Mouse (Mus musculus) heart, embryonic 10.5 days (tissue): ENCODE measurements around the gene Thegl. TPM values are rescaled to one million over a fixed set of nuclear protein-coding genes. Genes with fewer than 3 reads are reported as not detected.

Experiments used
- DNase-seq: peaks from one replicate; pipeline ENCODE4 v3.0.0-alpha.2; 2017; ENCODE audit warnings: low spot score
- H3K27ac ChIP-seq: fragments of 300-500 bp; sonication (generic); 2 replicates; pipeline ENCODE4 v1.5.1; 2016; ENCODE audit warnings: mild to moderate bottlenecking
- H3K27me3 ChIP-seq: fragments of 300-500 bp; sonication (generic); 2 replicates; pipeline ENCODE4 v1.6.1; 2016; ENCODE audit warnings: mild to moderate bottlenecking; ENCODE audit not compliant: poor library complexity, insufficient read depth, severe bottlenecking
- H3K36me3 ChIP-seq: fragments of 300-500 bp; sonication (generic); 2 replicates; pipeline ENCODE4 v1.6.1; 2016; ENCODE audit warnings: mild to moderate bottlenecking, moderate library complexity
- H3K4me1 ChIP-seq: fragments of 300-500 bp; sonication (generic); 2 replicates; pipeline ENCODE4 v1.6.1; 2016; ENCODE audit warnings: mild to moderate bottlenecking
- H3K4me3 ChIP-seq: fragments of 300-500 bp; sonication (generic); 2 replicates; pipeline ENCODE4 v1.5.1; 2016; ENCODE audit warnings: mild to moderate bottlenecking, moderate library complexity
- H3K9me3 ChIP-seq: fragments of 300-500 bp; sonication (generic); 2 replicates; pipeline ENCODE4 v1.6.1; 2016; ENCODE audit warnings: mild to moderate bottlenecking, moderate library complexity
- WGBS: fragments of 180-500 bp; shearing (Covaris S2); methylation state at CpG from one replicate; pipeline ENCODE4 v1.1.7; 2016; 5-methylcytosine and 5-hydroxymethylcytosine counted together
- polyA plus RNA-seq: library from polyadenylated mRNA; unstranded; fragments of >200 nt; fragmentation: Nextera tagmentation; extraction: Ambion mirVana; gene quantifications from 2 replicates; pipeline ENCODE4 v1.2.1, GENCODE M21; 2016

Thegl gene
- polyA plus RNA-seq, 1 experiment from 2014 or later: 0.18 TPM

GRCm38 (mm10) chr5:77061372-77062038, 45.7 kb downstream of the Thegl start:
- Histone ChIP-seq H3K4me1 (peaks cover 8% of the 10 kb centered on the region), H3K36me3 (no peaks in the 10 kb centered on the region), H3K9me3 (no peaks in the 10 kb centered on the region), H3K27ac (no peak overlapping the region), H3K27me3 (peaks cover 6% of the 10 kb centered on the region; the same call in 1 of the 2 replicates), H3K4me3 (peak overlapping the region; percentile 25; the same call in 1 of the 2 replicates)
- DNase-seq: peak; percentile 81
- 27% methylated on average over 17 of the region's 17 CpGs for WGBS

GRCm38 (mm10) chr5:77067321-77067720, 51.5 kb downstream of the Thegl start:
- H3K9me3 ChIP-seq: no peaks in the 10 kb centered on the region
- no peak for DNase-seq
- H3K27me3 ChIP-seq: no peaks in the 10 kb centered on the region
- H3K27ac ChIP-seq: no peak overlapping the region
- WGBS: 73% methylated on average over 8 of the region's 8 CpGs
- H3K36me3 ChIP-seq: no peaks in the 10 kb centered on the region
- no peak overlapping the region for H3K4me3 ChIP-seq
- H3K4me1 ChIP-seq: no peaks in the 10 kb centered on the region

GRCm38 (mm10) chr5:77070987-77071386, 55.2 kb downstream of the Thegl start:
- Histone ChIP-seq H3K27ac (no peak overlapping the region), H3K4me3 (no peak overlapping the region), H3K4me1 (no peaks in the 10 kb centered on the region), H3K9me3 (no peaks in the 10 kb centered on the region), H3K27me3 (no peaks in the 10 kb centered on the region), H3K36me3 (no peaks in the 10 kb centered on the region)
- 84% methylated on average over 2 of the region's 2 CpGs for WGBS
- no peak for DNase-seq

DNA sequence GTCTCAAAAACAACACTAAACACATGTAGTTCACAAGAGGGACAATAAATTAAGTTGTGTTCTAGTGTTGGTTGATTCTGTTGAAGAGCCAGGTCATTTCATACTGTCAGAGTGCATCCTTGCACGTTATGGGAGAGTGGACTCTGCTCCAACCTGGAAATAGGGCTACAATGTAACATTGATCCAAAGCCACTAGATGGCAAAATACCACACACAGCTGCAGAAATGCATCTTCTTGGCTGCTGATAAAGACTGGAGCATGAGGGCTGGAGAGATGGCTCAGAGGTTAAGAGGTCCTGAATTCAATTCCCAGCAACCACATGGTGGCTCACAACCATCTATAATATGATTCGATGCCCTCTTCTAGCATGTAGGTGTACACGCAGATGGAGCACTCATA, 55.8 kb downstream of the Thegl start:
- no peak for DNase-seq
- Histone ChIP-seq H3K27me3 (no peaks in the 10 kb centered on the region), H3K4me3 (no peak overlapping the region), H3K36me3 (no peaks in the 10 kb centered on the region), H3K4me1 (no peaks in the 10 kb centered on the region), H3K27ac (no peak overlapping the region), H3K9me3 (no peaks in the 10 kb centered on the region)
- WGBS: 75% methylated on average over 3 of the region's 3 CpGs

DNA sequence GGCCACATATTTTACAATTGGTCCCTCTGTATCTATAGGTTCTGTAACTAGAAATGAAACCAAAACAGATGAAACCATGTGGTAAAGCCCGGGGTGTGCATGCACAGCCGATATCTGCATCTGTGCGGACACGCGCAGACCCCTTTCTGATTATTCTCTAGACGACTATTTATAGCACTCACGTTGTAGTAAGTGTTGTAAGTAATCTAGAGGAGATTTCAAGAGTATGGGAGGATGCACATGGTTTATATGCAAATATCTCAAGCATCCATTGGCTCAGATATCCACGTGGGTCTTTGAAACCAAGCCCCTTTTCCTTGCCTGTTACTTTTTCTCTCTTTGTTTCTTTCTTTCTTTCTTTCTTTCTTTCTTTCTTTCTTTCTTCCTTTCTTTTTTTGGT, 58.0 kb downstream of the Thegl start:
- Histone ChIP-seq H3K4me1 (no peaks in the 10 kb centered on the region), H3K36me3 (no peaks in the 10 kb centered on the region), H3K4me3 (no peak overlapping the region), H3K9me3 (no peaks in the 10 kb centered on the region), H3K27ac (no peak overlapping the region), H3K27me3 (no peaks in the 10 kb centered on the region)
- WGBS: 75% methylated on average over 8 of the region's 8 CpGs
- DNase-seq: no peak

GRCm38 (mm10) chr5:77074914-77075313, 59.1 kb downstream of the Thegl start:
- 84% methylated on average over 2 of the region's 2 CpGs for WGBS
- no peak for DNase-seq
- no peaks in the 10 kb centered on the region for H3K36me3 ChIP-seq
- H3K27ac ChIP-seq: no peak overlapping the region
- H3K9me3 ChIP-seq: no peaks in the 10 kb centered on the region
- H3K4me1 ChIP-seq: no peaks in the 10 kb centered on the region
- no peak overlapping the region for H3K4me3 ChIP-seq
- H3K27me3 ChIP-seq: no peaks in the 10 kb centered on the region

DNA sequence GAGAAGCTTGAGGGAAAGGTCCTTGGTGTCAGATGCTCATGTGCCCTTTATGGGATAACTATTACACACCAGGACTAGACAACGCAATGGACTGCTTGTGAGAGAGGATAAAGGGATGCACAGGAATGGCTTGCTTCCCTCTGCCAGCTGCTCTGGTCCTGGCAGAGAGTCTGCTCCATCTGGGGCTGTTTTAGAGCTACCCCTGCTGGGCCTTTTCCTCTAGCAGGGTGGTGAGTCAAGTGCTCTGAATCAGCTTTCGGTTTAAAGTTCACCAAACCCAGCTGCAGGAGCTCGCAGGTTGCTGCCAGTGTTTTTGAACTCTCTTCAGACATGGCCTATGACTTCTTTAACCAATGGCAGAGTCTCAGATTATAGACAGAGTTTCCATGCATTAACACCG, 60.1 kb downstream of the Thegl start:
- H3K4me1 ChIP-seq: no peaks in the 10 kb centered on the region
- H3K27me3 ChIP-seq: no peaks in the 10 kb centered on the region
- no peak overlapping the region for H3K27ac ChIP-seq
- no peaks in the 10 kb centered on the region for H3K9me3 ChIP-seq
- no peak overlapping the region for H3K4me3 ChIP-seq
- no peaks in the 10 kb centered on the region for H3K36me3 ChIP-seq
- 91% methylated on average over 4 of the region's 4 CpGs for WGBS
- no peak for DNase-seq

- Histone ChIP-seq H3K27me3 (no peaks in the 10 kb centered on the region), H3K4me1 (no peaks in the 10 kb centered on the region), H3K36me3 (peaks cover 6% of the 10 kb centered on the region; the same call in 1 of the 2 replicates), H3K27ac (no peak overlapping the region), H3K4me3 (no peak overlapping the region), H3K9me3 (no peaks in the 10 kb centered on the region)
- DNase-seq: no peak
- 93% methylated on average over 4 of the region's 4 CpGs for WGBS
These were observed 64.9 kb downstream of the Thegl start for GRCm38 (mm10) chr5:77080761-77081160.

GRCm38 (mm10) chr5:77082735-77083134, 66.9 kb downstream of the Thegl start:
- no peak overlapping the region for H3K4me3 ChIP-seq
- no peak overlapping the region for H3K27ac ChIP-seq
- H3K36me3 ChIP-seq: peaks cover 21% of the 10 kb centered on the region
- no peak for DNase-seq
- 69% methylated on average over 7 of the region's 7 CpGs for WGBS
- no peaks in the 10 kb centered on the region for H3K4me1 ChIP-seq
- no peaks in the 10 kb centered on the region for H3K27me3 ChIP-seq
- no peaks in the 10 kb centered on the region for H3K9me3 ChIP-seq

DNA sequence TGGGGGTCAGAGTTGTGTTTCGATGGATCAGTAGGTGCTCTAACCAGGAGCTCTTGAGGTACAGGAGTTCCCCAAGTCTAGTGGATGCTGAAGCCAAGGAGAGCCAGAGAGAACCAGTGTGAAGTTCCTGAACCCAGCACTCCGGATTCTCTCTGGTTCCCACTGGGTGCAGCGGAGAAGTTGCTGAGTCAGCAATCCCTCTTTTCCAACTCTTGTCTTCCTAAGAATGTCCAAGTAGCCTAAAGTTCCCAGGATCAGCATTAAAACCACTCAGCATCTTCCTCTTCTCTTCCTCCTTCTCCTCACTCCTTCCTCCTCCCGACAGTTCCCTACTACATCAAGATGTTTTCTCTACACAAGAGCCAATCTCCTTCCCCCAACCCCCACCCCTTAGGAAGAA, 68.6 kb downstream of the Thegl start:
- H3K9me3 ChIP-seq: no peaks in the 10 kb centered on the region
- H3K27ac ChIP-seq: no peak overlapping the region
- H3K36me3 ChIP-seq: peaks cover 22% of the 10 kb centered on the region
- 88% methylated on average over 4 of the region's 4 CpGs for WGBS
- H3K27me3 ChIP-seq: no peaks in the 10 kb centered on the region
- no peak overlapping the region for H3K4me3 ChIP-seq
- no peak for DNase-seq
- H3K4me1 ChIP-seq: peaks cover 7% of the 10 kb centered on the region

- 85% methylated on average over 10 of the region's 10 CpGs for WGBS
- H3K4me3 ChIP-seq: no peak overlapping the region
- no peak overlapping the region for H3K27ac ChIP-seq
- H3K27me3 ChIP-seq: no peaks in the 10 kb centered on the region
- DNase-seq: no peak
- peaks cover 22% of the 10 kb centered on the region for H3K36me3 ChIP-seq
- peaks cover 7% of the 10 kb centered on the region for H3K4me1 ChIP-seq
- no peaks in the 10 kb centered on the region for H3K9me3 ChIP-seq
These were observed 70.1 kb downstream of the Thegl start for GRCm38 (mm10) chr5:77085753-77086450.

DNA sequence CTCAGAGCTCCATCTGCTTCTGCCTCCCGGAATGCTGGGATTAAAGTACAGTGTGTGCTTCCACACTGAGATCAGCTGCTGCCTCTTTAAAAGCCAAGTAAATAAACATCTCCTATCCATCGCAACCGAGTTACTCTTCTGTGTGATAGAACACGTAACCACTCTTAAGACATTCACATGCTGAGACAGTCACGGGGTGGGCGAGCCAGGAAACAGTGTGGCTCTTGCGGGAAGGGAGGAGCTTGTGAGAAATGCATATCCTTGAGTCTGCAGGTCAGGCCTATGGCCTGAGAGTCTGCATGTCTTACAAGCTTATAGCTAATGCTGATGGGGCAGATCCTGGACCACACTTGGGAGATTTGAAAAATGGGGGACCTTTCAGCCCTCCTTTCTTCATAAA, 70.7 kb downstream of the Thegl start:
- H3K27ac ChIP-seq: no peak overlapping the region
- peaks cover 23% of the 10 kb centered on the region for H3K36me3 ChIP-seq
- DNase-seq: no peak
- no peaks in the 10 kb centered on the region for H3K27me3 ChIP-seq
- H3K4me3 ChIP-seq: no peak overlapping the region
- 90% methylated on average over 7 of the region's 7 CpGs for WGBS
- H3K4me1 ChIP-seq: peaks cover 10% of the 10 kb centered on the region
- no peaks in the 10 kb centered on the region for H3K9me3 ChIP-seq

DNA sequence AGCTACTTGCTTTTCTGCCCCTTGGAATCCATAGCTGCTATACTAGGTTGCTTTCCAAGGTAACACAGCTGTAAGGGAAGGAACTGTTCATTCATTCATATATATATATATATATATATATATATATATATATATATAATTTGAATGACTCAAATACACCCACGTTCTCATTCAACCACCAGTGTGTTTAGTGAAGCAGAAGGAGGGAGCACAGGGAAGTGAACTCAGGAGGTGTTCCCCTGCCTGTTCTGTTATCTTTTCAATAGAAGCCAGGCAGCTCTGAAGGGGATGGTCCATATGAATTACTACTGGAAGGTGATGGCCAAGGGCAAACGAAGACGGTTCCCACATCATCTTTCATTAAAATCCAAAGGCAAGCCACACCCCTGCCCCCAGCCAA, 71.3 kb downstream of the Thegl start:
- no peak overlapping the region for H3K4me3 ChIP-seq
- WGBS: 86% methylated on average over 3 of the region's 3 CpGs
- H3K4me1 ChIP-seq: peaks cover 15% of the 10 kb centered on the region
- no peaks in the 10 kb centered on the region for H3K9me3 ChIP-seq
- no peak overlapping the region for H3K27ac ChIP-seq
- no peaks in the 10 kb centered on the region for H3K27me3 ChIP-seq
- H3K36me3 ChIP-seq: peaks cover 29% of the 10 kb centered on the region
- no peak for DNase-seq
